Mouse (Mus musculus): Measurements from ENCODE around the gene Actbl2.

Gene Actbl2

GRCm38 (mm10) chr13:111254713-111255112 is at the start of gene Actbl2:
Gene Actbl2, plus strand, starts transcription at chr13:111255013.
- no peak for DNase-seq (ENCODE audit: low read depth, low spot score)

DNA sequence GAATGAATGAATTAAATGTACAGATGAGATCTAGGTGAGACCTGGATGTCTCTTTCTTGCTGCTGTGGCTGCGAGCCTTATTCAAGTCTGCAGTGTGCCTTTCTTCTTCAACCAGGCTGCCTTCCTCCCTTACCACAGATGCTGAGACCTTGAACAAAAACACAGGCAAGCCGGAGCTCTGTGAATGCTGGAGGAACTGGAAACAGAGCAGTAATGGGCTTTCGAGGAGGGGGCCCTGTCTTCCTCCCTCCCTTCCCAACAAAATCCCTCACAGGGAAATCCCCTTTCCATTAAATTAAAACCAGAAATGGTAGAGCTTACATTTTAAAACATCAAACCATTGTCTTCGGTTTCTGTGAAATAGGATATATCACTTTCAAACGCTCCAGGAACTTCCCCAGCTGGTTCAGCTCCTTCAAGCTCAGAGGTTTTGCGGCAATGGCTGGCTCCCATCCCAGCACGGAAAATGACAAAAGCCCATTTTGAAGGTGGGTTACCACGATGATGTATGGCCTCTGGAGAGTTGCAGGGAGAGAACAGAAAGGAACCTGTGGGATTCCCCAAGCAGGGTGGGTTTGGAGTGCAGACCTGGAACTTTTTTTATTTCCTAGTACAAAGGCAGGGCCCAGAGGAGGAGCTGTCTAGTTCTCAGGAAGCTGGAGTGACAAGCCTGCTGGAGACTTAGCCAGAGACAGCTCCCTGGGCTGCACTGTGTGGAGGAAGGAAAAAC is 44.0 kb upstream of the Actbl2 start:
- no peak for DNase-seq (ENCODE audit: low read depth, low spot score)

GRCm38 (mm10) chr13:111228768-111229167 is 26.0 kb upstream of the Actbl2 start:
- DNase-seq (ENCODE audit: low read depth, low spot score) = no peak

GRCm38 (mm10) chr13:111229541-111229940 is 25.3 kb upstream of the Actbl2 start:
- no peak for DNase-seq (ENCODE audit: low read depth, low spot score)

DNA sequence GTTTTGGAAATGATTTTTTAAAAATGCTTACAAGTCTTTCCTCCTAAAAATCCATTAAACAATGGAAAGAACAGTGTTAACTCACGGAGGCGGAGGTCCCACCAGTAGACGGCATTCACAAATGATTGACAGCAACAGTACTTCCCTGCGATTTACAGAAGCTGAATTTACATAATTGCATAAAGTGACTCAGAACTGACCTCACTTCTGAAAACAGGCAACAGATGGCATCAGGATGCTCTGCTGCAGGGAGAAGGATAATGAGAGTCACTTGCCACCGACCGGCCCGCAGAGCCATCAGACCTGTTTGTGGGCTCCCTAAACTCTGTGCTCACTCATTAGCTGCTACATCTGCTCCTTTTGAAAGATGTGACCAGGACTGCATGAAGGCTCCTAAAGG is 22.4 kb upstream of the Actbl2 start:
- DNase-seq (ENCODE audit: low read depth, low spot score) = no peak

GRCm38 (mm10) chr13:111233356-111233755 is 21.5 kb upstream of the Actbl2 start:
- no peak for DNase-seq (ENCODE audit: low read depth, low spot score)

GRCm38 (mm10) chr13:111234573-111234972 is 20.2 kb upstream of the Actbl2 start:
- DNase-seq (ENCODE audit: low read depth, low spot score) = no peak

DNA sequence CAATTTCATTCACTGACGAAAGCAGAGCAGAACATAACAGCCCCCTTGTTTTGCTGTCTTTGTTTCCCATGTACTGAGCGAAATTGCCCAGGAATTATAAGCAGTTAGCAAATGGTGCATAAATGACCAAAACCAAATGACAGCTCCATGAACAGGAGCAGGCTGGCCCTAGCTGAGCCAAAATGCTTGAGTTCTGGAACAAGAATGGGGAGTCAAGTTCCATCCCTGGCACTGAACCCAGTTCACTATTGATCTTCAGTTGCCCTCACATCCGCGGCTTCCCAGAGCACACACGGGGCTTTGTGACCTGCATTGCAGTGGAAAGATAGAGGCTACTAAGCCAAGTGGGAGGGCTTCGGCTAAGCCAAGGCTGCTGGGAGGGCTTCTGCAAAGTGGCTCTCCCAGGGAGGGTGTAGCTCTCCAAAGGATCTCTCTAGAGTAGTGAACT is 19.1 kb upstream of the Actbl2 start:
- DNase-seq (ENCODE audit: low read depth, low spot score) = no peak

GRCm38 (mm10) chr13:111236461-111236864 is 18.4 kb upstream of the Actbl2 start:
- DNase-seq (ENCODE audit: low read depth, low spot score) = no peak

DNA sequence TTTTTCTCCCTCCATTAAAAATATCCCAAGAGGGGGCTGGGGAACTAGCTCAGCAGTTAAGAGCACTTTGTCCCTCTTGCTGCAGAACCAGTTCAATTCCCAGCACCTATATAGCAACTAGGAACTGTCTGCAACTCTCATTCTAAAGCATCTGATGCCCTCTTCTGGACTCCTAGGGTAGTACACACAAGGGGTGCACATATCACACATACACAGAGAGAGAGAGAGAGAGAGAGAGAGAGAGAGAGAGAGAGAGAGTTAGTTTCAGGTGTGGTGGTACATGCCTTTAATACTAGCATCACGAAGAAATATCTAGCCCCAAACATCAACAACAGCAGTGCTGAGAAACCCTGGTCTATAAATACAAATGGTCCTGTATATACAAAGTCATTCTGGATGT is 17.5 kb upstream of the Actbl2 start:
- no peak for DNase-seq (ENCODE audit: low read depth, low spot score)

GRCm38 (mm10) chr13:111237865-111238465 is 16.8 kb upstream of the Actbl2 start:
- DNase-seq (ENCODE audit: low read depth, low spot score) = peak; percentile 7

DNA sequence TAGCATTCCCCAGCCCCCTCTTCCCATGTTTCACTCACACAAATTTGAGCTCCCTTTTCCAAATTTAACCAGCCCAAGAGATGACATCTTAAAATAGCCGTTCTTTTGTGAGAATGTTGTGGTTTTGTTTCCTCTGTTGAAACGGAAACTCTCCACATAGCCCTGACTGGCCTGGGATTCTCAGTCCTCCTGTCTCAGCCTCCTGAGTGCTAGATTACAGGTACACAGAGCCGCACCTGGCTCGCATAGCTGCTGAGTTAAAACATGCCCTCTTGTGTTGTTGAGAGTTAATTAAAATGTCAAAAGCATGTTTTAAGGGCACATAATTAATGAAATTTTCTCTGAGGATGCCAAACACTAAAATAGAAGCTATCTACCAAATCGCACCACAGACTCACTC is 3.7 kb upstream of the Actbl2 start:
- DNase-seq (ENCODE audit: low read depth, low spot score) = no peak

DNA sequence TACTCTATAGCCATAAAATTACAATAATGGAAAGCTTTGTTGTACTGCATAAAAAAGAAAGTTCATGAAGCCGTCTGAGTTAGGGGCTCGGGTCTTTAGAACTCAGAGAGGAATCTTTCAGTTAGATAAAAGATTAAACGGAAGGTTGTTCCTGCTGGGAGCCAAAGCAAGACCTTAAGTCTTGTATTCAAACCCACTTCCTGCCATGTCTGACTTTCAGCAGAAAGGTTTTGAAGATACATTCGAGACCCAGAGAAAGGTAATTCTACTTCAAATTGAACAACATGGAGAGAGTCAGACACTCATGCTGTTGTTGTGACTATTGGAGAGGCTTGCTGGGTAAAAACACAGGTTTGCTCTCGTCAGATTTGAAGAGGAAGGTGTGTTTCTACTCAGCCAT is 3.0 kb upstream of the Actbl2 start:
- DNase-seq (ENCODE audit: low read depth, low spot score) = no peak

- no peak for DNase-seq (ENCODE audit: low read depth, low spot score)
Observed at GRCm38 (mm10) chr13:111258016-111258415, 3.2 kb downstream of the Actbl2 start.

DNA sequence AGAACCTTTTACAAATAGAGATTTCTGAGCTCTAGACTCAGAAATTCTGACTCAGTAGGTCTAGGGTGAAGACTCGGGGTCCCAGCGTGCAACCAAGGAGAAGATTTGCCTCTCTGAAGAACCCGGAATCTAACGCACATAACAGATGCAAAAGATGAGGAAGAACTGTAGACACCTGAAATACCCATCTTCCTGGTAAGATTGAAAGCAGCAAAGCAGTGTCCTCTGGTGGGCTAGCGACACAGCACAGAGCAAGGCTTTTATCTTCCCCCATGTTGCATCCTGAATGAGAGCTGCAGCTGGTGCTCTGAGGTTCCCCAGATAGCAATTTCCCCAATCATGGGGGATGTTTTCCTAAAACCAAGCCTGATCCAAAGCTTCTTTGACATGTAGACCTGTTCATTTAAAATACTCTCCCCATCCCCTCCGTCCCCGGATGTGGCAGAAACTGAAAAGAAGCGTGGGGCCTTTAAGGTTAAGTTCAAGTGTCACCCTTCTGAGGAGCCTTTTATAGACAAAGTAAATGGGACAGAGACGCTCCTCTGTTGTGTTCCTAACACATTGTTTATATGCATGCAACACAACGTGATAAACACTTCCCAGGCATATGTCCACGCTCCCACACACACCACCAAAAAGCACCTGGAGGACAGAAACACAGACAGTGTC is 3.7 kb downstream of the Actbl2 start:
- DNase-seq (ENCODE audit: low read depth, low spot score) = no peak

- DNase-seq (ENCODE audit: low read depth, low spot score) = no peak
Observed at GRCm38 (mm10) chr13:111259093-111259491, 4.3 kb downstream of the Actbl2 start.

DNA sequence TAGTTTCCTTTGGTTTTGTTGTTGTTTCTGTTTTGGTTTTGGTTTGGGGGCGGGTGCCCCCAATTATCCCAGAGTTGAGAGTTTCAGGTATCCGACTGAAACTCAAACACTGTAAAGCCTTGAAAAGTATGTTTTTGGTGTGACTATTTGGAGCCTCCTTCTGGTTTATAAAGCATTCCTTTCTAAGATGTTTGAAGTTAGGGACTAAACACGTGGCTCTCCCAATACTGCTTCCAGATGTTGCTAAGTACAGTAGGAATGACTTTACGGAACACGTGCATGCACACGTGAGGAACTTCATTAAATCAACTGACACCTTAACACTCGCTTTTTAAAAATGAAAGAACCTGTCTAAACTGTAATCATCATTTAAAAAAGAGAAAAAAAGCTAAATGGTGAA is 4.9 kb downstream of the Actbl2 start:
- DNase-seq (ENCODE audit: low read depth, low spot score) = no peak

DNA sequence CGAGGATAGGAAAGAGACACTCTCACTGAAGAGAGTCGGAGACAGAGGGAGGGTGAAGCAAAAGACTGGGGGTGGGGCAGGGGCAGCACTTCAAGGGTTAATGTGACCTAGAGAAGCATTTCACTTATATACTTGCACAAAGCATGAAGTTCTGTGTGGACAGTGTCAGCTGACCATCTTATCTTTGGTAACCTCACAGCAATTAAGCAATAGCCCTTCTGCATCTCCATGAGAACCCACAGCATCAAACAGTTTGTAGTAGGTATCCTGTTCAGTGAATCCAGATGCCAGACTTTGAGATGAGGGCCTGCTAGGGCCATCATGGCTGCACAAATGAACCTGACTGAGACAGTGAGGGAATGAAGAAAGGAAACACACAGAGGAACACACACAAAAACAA is 8.4 kb downstream of the Actbl2 start:
- DNase-seq (ENCODE audit: low read depth, low spot score) = no peak

GRCm38 (mm10) chr13:111263758-111264157 is 8.9 kb downstream of the Actbl2 start:
- no peak for DNase-seq (ENCODE audit: low read depth, low spot score)

GRCm38 (mm10) chr13:111265231-111266000 is 10.6 kb downstream of the Actbl2 start:
- no peak for DNase-seq (ENCODE audit: low read depth, low spot score)

- no peak for DNase-seq (ENCODE audit: low read depth, low spot score)
Observed at GRCm38 (mm10) chr13:111266855-111267254, 12.0 kb downstream of the Actbl2 start.

DNA sequence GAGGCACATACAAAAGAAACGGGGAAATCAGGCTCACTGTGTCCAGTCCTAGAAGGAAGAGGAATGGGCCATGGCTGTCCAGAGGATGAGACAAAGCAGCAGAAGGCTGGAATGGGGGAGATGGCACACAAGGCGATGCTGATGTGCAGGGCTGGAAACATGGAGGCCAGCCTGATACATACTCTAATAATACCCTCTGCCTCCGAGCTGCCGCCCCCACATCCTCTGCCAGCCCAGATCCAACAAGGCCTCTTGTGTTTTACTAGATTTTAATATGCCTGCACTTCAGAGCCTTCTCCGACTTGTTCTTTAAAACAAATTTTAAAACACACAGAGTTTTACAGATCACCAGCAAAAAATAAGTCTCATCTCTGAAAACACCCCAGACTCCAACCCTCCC is 14.2 kb downstream of the Actbl2 start:
- DNase-seq (ENCODE audit: low read depth, low spot score) = no peak
